Mouse (Mus musculus) ES-Bruce4 (cell line): Measurements from ENCODE around the gene Sgip1.

Experiments
- CTCF ChIP-seq: IDR thresholded peaks from one replicate; pipeline ENCODE4 v1.8.1; 2011; ENCODE audit warnings: low read depth, low read length
- EP300 ChIP-seq: IDR thresholded peaks from 2 replicates; pipeline ENCODE4 v1.6.1; 2011; ENCODE audit warnings: low read depth, low read length; ENCODE audit not compliant: insufficient read depth

DNA sequence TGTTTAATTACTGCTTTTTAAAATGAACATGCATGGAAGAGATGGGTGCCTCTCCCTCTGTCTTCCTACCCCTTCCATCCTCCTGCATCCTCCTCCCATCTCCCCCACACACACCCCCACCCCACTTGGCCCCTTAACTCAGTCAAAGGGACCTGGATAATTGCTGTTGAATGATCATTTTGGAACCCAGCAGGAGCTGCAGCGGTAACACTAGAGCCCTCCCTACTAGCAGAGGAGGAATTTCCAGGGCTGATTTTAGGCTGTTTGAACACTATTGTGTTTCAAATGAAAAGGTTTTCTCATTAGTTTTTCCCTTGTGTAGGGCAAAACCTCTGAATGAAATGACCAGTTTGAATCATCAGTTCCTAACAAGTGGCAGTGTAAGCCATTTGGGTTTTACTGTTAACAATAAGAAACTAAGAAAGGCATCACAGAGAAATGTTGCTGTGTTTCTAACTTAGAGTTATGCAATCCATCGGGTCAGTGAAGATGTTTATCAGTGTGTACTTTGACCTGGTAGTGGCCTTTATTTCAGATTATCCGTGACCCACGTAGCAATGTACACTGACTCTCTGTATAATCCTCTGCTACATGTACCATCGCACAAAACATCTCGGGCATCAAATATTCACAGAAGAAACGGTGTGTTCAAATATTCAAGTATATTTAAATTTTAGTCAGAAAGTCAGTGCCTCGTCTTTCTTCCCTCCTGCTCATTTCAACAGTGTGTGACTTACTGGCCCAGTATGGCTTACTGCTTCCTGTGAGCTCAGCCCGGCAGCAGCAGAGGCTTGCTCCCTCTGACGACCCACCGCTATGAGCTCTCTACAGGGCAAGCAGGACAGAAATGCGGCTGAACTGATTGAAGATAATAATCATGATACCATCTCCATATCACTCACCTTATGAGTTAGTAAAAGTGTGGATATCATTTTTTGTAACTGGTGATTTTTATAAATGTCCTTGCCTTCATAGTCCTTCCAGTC lies 235.5 kb downstream of the Sgip1 start:
- no peak for TF ChIP-seq EP300
- no peak for TF ChIP-seq CTCF
